Mouse (Mus musculus): ENCODE data around the gene 3110021N24Rik. TPM values are rescaled to one million over a fixed set of nuclear protein-coding genes. Genes with fewer than 3 reads are reported as not detected.
"Not testable (repeated sequence)": the region's sequence is repeated elsewhere in the genome, so short reads cannot be mapped to it uniquely, and the experiment has no call there.

3110021N24Rik gene
- 1.1 and 1.6 TPM in 2 replicates for polyA plus RNA-seq (2014; fragmentation: Nextera tagmentation; extraction: Ambion mirVana)

DNA sequence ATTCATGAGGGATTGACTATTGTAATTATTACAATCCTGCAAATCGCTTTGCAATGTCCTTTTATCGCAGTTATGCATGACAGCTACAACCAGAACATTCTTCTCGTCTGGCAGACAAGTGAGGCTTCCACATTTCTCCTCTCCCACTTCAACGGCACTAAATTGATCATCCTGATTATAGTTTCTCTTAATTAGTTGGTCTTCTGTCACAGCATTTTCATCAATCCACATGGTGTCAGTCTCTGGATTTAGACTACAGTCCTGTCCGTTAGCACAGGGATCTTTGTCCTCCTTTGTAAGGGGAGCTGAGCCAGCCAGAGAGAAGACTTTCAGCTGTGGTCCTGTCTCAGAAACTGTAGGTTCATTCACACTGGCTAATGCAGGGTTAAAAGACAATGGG, at the start of gene 3110021N24Rik:
Gene 3110021N24Rik (plus strand): TSS at position 301 of the 400 bp plus-strand sequence.
- H3K9me3 ChIP-seq (replicated peaks; ENCODE audit: control insufficient read depth, low read length), result no peaks in the 10 kb centered on the region
- H3K4me1 ChIP-seq (ENCODE audit: control insufficient read depth, insufficient read depth, low read length), result no peaks in the 10 kb centered on the region
- no peak within 1 kb of the TSS for H3K4me2 ChIP-seq
- no peak within 1 kb of the TSS for H3K9ac ChIP-seq (ENCODE audit: low read depth, low read length)
- 0 out of 2 replicates have a peak, but pooled peaks cover 2% of the 10 kb centered on the region for H3K36me3 ChIP-seq (ENCODE audit: control insufficient read depth, insufficient read depth, low read length)
- ATAC-seq (replicated peaks; ENCODE audit: insufficient number of reproducible peaks, low FRiP score, low TSS enrichment), result no peak
- 81% methylated on average over 5 of the region's 5 CpGs for WGBS (ENCODE audit: insufficient replicate concordance)
- H3K4me3 ChIP-seq (ENCODE audit: low read depth, low read length), result no peak within 1 kb of the TSS
- no peaks in the 10 kb centered on the region for H3K27me3 ChIP-seq (ENCODE audit: control insufficient read depth, insufficient read depth, low read length)
- no peak within 1 kb of the TSS for H3K27ac ChIP-seq (ENCODE audit: low read depth, low read length)

GRCm38 (mm10) chr4:108686156-108686555, 33.3 kb upstream of the 3110021N24Rik start:
- H3K4me2 ChIP-seq, result no peak overlapping the region
- no peaks in the 10 kb centered on the region for H3K4me1 ChIP-seq (ENCODE audit: control insufficient read depth, insufficient read depth, low read length)
- H3K9ac ChIP-seq (ENCODE audit: low read depth, low read length), result no peak overlapping the region
- no peak overlapping the region for H3K27ac ChIP-seq (ENCODE audit: low read depth, low read length)
- H3K27me3 ChIP-seq (ENCODE audit: control insufficient read depth, insufficient read depth, low read length), result no peaks in the 10 kb centered on the region
- no peak overlapping the region for H3K4me3 ChIP-seq (ENCODE audit: low read depth, low read length)
- no peak for ATAC-seq (replicated peaks; ENCODE audit: insufficient number of reproducible peaks, low FRiP score, low TSS enrichment)
- WGBS (ENCODE audit: insufficient replicate concordance), result 67% methylated on average over 3 of the region's 3 CpGs
- no peaks in the 10 kb centered on the region for H3K9me3 ChIP-seq (replicated peaks; ENCODE audit: control insufficient read depth, low read length)
- H3K36me3 ChIP-seq (ENCODE audit: control insufficient read depth, insufficient read depth, low read length), result peaks cover 6% of the 10 kb centered on the region; the same call in 1 of the 2 replicates

GRCm38 (mm10) chr4:108687098-108687497, 32.4 kb upstream of the 3110021N24Rik start:
- H3K4me2 ChIP-seq; H3K4me3 ChIP-seq (ENCODE audit: low read depth, low read length); H3K27me3 ChIP-seq (ENCODE audit: control insufficient read depth, insufficient read depth, low read length); H3K9me3 ChIP-seq (replicated peaks; ENCODE audit: control insufficient read depth, low read length); ATAC-seq (replicated peaks; ENCODE audit: insufficient number of reproducible peaks, low FRiP score, low TSS enrichment); H3K9ac ChIP-seq (ENCODE audit: low read depth, low read length); H3K4me1 ChIP-seq (ENCODE audit: control insufficient read depth, insufficient read depth, low read length); H3K27ac ChIP-seq (ENCODE audit: low read depth, low read length); H3K36me3 ChIP-seq (ENCODE audit: control insufficient read depth, insufficient read depth, low read length): not testable (repeated sequence)
- 87% methylated on average over 5 of the region's 7 CpGs for WGBS (ENCODE audit: insufficient replicate concordance)

DNA sequence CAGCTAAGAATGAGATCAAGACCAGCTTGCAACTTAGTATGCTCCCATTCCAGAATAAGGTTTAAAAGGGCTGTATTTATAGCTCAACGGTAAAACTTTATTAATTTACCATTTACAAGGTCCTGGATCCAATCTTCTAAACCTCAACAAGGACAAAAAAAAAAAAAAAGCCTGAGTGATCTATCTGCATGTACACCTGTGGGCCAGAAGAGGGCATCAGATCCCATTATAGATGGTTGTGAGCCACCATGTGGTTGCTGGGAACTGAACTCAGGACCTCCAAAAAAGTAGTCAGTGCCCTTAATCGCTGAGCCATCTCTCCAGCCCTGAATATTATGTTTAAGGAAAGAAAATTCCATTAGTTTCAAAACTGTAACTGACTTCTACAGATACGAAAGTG, 29.0 kb upstream of the 3110021N24Rik start:
- H3K4me2 ChIP-seq, result no peak overlapping the region
- H3K27me3 ChIP-seq (ENCODE audit: control insufficient read depth, insufficient read depth, low read length), result no peaks in the 10 kb centered on the region
- H3K9me3 ChIP-seq (replicated peaks; ENCODE audit: control insufficient read depth, low read length), result no peaks in the 10 kb centered on the region
- H3K27ac ChIP-seq (ENCODE audit: low read depth, low read length), result no peak overlapping the region
- H3K4me1 ChIP-seq (ENCODE audit: control insufficient read depth, insufficient read depth, low read length), result no peaks in the 10 kb centered on the region
- no peak overlapping the region for H3K4me3 ChIP-seq (ENCODE audit: low read depth, low read length)
- H3K9ac ChIP-seq (ENCODE audit: low read depth, low read length), result no peak overlapping the region
- 86% methylated on average over 3 of the region's 3 CpGs for WGBS (ENCODE audit: insufficient replicate concordance)
- no peak for ATAC-seq (replicated peaks; ENCODE audit: insufficient number of reproducible peaks, low FRiP score, low TSS enrichment)
- H3K36me3 ChIP-seq (ENCODE audit: control insufficient read depth, insufficient read depth, low read length), result peaks cover 8% of the 10 kb centered on the region; the same call in 1 of the 2 replicates

GRCm38 (mm10) chr4:108691469-108691868, 28.0 kb upstream of the 3110021N24Rik start:
- no peak for ATAC-seq (replicated peaks; ENCODE audit: insufficient number of reproducible peaks, low FRiP score, low TSS enrichment)
- Histone ChIP-seq H3K4me3 (ENCODE audit: low read depth, low read length) (no peak overlapping the region), H3K27ac (ENCODE audit: low read depth, low read length) (no peak overlapping the region)

DNA sequence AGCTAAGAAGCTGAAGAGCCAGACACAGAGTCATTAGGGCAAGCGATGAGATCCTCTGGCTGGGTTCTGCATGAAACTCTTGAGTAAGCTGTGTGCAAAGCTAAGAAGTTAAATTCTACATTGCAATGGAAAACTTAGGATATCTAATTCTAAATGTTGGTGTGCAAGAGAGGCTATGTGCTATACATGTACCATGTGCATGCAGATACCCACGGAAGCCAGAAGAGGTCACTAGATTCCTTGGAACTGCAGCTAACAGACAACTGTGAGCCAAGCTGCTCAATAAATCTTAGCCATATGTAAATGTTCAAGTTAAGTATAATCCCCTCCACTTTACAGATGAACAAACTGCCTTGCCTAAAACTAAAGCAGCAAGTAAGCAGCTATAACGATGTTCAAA, 22.5 kb upstream of the 3110021N24Rik start:
- no peaks in the 10 kb centered on the region for H3K36me3 ChIP-seq (ENCODE audit: control insufficient read depth, insufficient read depth, low read length)
- no peak overlapping the region for H3K9ac ChIP-seq (ENCODE audit: low read depth, low read length)
- 51% methylated on average over 3 of the region's 3 CpGs for WGBS (ENCODE audit: insufficient replicate concordance)
- H3K27me3 ChIP-seq (ENCODE audit: control insufficient read depth, insufficient read depth, low read length), result no peaks in the 10 kb centered on the region
- ATAC-seq (replicated peaks; ENCODE audit: insufficient number of reproducible peaks, low FRiP score, low TSS enrichment), result no peak
- H3K4me2 ChIP-seq, result no peak overlapping the region
- H3K4me1 ChIP-seq (ENCODE audit: control insufficient read depth, insufficient read depth, low read length), result no peaks in the 10 kb centered on the region
- H3K9me3 ChIP-seq (replicated peaks; ENCODE audit: control insufficient read depth, low read length), result no peaks in the 10 kb centered on the region
- H3K4me3 ChIP-seq (ENCODE audit: low read depth, low read length), result no peak overlapping the region
- H3K27ac ChIP-seq (ENCODE audit: low read depth, low read length), result no peak overlapping the region

More at GRCm38 (mm10) chr4:108691469-108691868, 28.0 kb upstream of the 3110021N24Rik start:
- no peaks in the 10 kb centered on the region for H3K27me3 ChIP-seq (ENCODE audit: control insufficient read depth, insufficient read depth, low read length)
- H3K4me2 ChIP-seq, result no peak overlapping the region
- no peak overlapping the region for H3K9ac ChIP-seq (ENCODE audit: low read depth, low read length)
- peaks cover 8% of the 10 kb centered on the region; the same call in 1 of the 2 replicates for H3K36me3 ChIP-seq (ENCODE audit: control insufficient read depth, insufficient read depth, low read length)
- H3K9me3 ChIP-seq (replicated peaks; ENCODE audit: control insufficient read depth, low read length), result no peaks in the 10 kb centered on the region
- no peaks in the 10 kb centered on the region for H3K4me1 ChIP-seq (ENCODE audit: control insufficient read depth, insufficient read depth, low read length)

GRCm38 (mm10) chr4:108708209-108708608, 11.2 kb upstream of the 3110021N24Rik start:
- H3K36me3 ChIP-seq (ENCODE audit: control insufficient read depth, insufficient read depth, low read length), result no peaks in the 10 kb centered on the region
- H3K27me3 ChIP-seq (ENCODE audit: control insufficient read depth, insufficient read depth, low read length), result no peaks in the 10 kb centered on the region
- no peak overlapping the region for H3K9ac ChIP-seq (ENCODE audit: low read depth, low read length)
- H3K4me3 ChIP-seq (ENCODE audit: low read depth, low read length), result no peak overlapping the region
- no peaks in the 10 kb centered on the region for H3K4me1 ChIP-seq (ENCODE audit: control insufficient read depth, insufficient read depth, low read length)
- H3K27ac ChIP-seq (ENCODE audit: low read depth, low read length), result no peak overlapping the region
- WGBS (ENCODE audit: insufficient replicate concordance), result 88% methylated on average over 5 of the region's 5 CpGs
- H3K4me2 ChIP-seq, result no peak overlapping the region
- no peaks in the 10 kb centered on the region for H3K9me3 ChIP-seq (replicated peaks; ENCODE audit: control insufficient read depth, low read length)
- no peak for ATAC-seq (replicated peaks; ENCODE audit: insufficient number of reproducible peaks, low FRiP score, low TSS enrichment)

GRCm38 (mm10) chr4:108721245-108721784, 1.9 kb downstream of the 3110021N24Rik start:
- no peaks in the 10 kb centered on the region for H3K27me3 ChIP-seq (ENCODE audit: control insufficient read depth, insufficient read depth, low read length)
- 80% methylated on average over 3 of the region's 3 CpGs for WGBS (ENCODE audit: insufficient replicate concordance)
- H3K27ac ChIP-seq (ENCODE audit: low read depth, low read length), result no peak overlapping the region
- H3K4me2 ChIP-seq, result no peak overlapping the region
- ATAC-seq (replicated peaks; ENCODE audit: insufficient number of reproducible peaks, low FRiP score, low TSS enrichment), result no peak
- no peaks in the 10 kb centered on the region for H3K9me3 ChIP-seq (replicated peaks; ENCODE audit: control insufficient read depth, low read length)
- no peak overlapping the region for H3K4me3 ChIP-seq (ENCODE audit: low read depth, low read length)
- H3K4me1 ChIP-seq (ENCODE audit: control insufficient read depth, insufficient read depth, low read length), result no peaks in the 10 kb centered on the region
- 0 out of 2 replicates have a peak, but pooled peaks cover 2% of the 10 kb centered on the region for H3K36me3 ChIP-seq (ENCODE audit: control insufficient read depth, insufficient read depth, low read length)
- H3K9ac ChIP-seq (ENCODE audit: low read depth, low read length), result no peak overlapping the region

GRCm38 (mm10) chr4:108724102-108724501, 4.7 kb downstream of the 3110021N24Rik start:
- Histone ChIP-seq H3K9me3 (replicated peaks; ENCODE audit: control insufficient read depth, low read length) (no peaks in the 10 kb centered on the region), H3K27me3 (ENCODE audit: control insufficient read depth, insufficient read depth, low read length) (no peaks in the 10 kb centered on the region), H3K9ac (ENCODE audit: low read depth, low read length) (no peak overlapping the region), H3K4me2 (no peak overlapping the region), H3K4me1 (ENCODE audit: control insufficient read depth, insufficient read depth, low read length) (no peaks in the 10 kb centered on the region), H3K27ac (ENCODE audit: low read depth, low read length) (no peak overlapping the region), H3K4me3 (ENCODE audit: low read depth, low read length) (no peak overlapping the region), H3K36me3 (ENCODE audit: control insufficient read depth, insufficient read depth, low read length) (0 out of 2 replicates have a peak, but pooled peaks cover 2% of the 10 kb centered on the region)
- no peak for ATAC-seq (replicated peaks; ENCODE audit: insufficient number of reproducible peaks, low FRiP score, low TSS enrichment)
- WGBS (ENCODE audit: insufficient replicate concordance), result 87% methylated on average over 2 of the region's 2 CpGs
